Mouse (Mus musculus): ENCODE measurements around the gene Lsm14a.

GRCm38 (mm10) chr7:34324005-34324404 is 69.1 kb downstream of the Lsm14a start:
- TF ChIP-seq CTCF (IDR thresholded peaks at IDR 0.05; ENCODE audit: low read depth, low read length) (no peak), POLR2A (IDR thresholded peaks at IDR 0.05; ENCODE audit: borderline replicate concordance, low read depth, low read length) (no peak)

Data from bone marrow macrophage, adult 2 months (primary cell).